In the genomic region with DNA sequence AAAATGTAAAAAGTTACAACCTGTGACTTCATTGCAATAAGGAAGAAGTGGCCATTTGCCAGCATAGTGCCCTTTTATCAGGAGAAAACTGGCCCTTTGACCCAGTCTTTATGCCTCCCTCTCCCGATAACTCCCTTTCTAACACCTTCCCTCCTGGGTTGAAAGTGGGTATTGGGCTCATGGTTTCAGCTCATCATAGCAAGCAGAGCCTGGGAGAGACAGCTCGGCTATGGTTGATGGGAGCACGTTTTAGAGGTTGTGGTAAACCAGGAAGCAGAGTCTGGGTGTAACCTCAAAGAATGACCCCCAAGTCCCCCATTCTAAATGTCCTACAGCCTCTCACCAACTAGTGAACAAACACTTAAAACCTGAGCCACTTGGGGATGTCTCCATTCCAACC, we compare ENCODE assay signal across 25 mouse cellular contexts.
DNase-seq lines count a peak whose midpoint lies in the region; ATAC-seq and TF ChIP-seq lines count a peak whose summit lies in the region.
"Had no signal": no experiment of that assay in that cellular context is flagged by ENCODE, and none has a peak within 500 bp of the region (broad histone marks: within the 10 kb centered on the region; RNA-seq: fewer than 3 reads in every experiment).

No protein-coding gene starts in this region.

- peak overlapping the region; percentile 55; the same call in 1 of the 2 replicates for H3K27ac ChIP-seq in gastrocnemius, adult 2 months
- peak overlapping the region; percentile 24 for H3K27ac ChIP-seq in heart, adult 2 months
- H3K27ac ChIP-seq in intestine, embryonic 14.5 days (ENCODE audit: low read depth): no peak overlapping the region
- H3K27ac ChIP-seq in intestine, embryonic 15.5 days: no peak overlapping the region
- peak overlapping the region; percentile 11; the same call in 1 of the 2 replicates for H3K27ac ChIP-seq in lung, postnatal 0 days (ENCODE audit: low read length)
- H3K27ac ChIP-seq: embryonic facial prominence, embryonic 10.5 days; embryonic facial prominence, embryonic 12.5 days; forebrain, embryonic 13.5 days had no signal

- no peaks in the 10 kb centered on the region for H3K79me2 ChIP-seq in heart, adult 2 months (replicated peaks; ENCODE audit: control insufficient read depth, insufficient read depth, low read length)

- no peak overlapping the region for H3K4me3 ChIP-seq in gastrocnemius, adult 2 months
- H3K4me3 ChIP-seq in heart, adult 2 months: no peak overlapping the region
- no peak overlapping the region for H3K4me3 ChIP-seq in intestine, embryonic 14.5 days (ENCODE audit: low read depth, low read length)
- no peak overlapping the region for H3K4me3 ChIP-seq in intestine, embryonic 15.5 days (replicated peaks)
- H3K4me3 ChIP-seq in lung, postnatal 0 days (ENCODE audit: low read depth, low read length): no peak overlapping the region
- H3K4me3 ChIP-seq: embryonic facial prominence, embryonic 10.5 days; embryonic facial prominence, embryonic 12.5 days; forebrain, embryonic 13.5 days had no signal

- no peak overlapping the region for H3K9ac ChIP-seq in heart, adult 2 months (ENCODE audit: low read depth, low read length)
- no peak overlapping the region for H3K9ac ChIP-seq in intestine, embryonic 14.5 days (ENCODE audit: low read length)
- no peak overlapping the region for H3K9ac ChIP-seq in intestine, embryonic 15.5 days
- no peak overlapping the region for H3K9ac ChIP-seq in lung, postnatal 0 days (replicated peaks; ENCODE audit: low read depth)
- H3K9ac ChIP-seq: embryonic facial prominence, embryonic 12.5 days; forebrain, embryonic 13.5 days had no signal

- DNase-seq in gastrocnemius, adult 2 months: no peak
- DNase-seq in gastrocnemius, postnatal 4 days (ENCODE audit: low spot score in 2 of 2): no peak
- DNase-seq in heart, adult 2 months: no peak
- DNase-seq in heart, adult 8-10 months (ENCODE audit: low spot score): no peak
- peak; percentile 28 for DNase-seq in intestine, embryonic 14.5 days (ENCODE audit: low spot score)
- no peak for DNase-seq in lung, postnatal 0 days (ENCODE audit: low spot score)
- DNase-seq in lung, adult 18-20 months: no peak
- DNase-seq: adrenal gland, adult 8-10 months; adrenal gland, postnatal 14 days; adrenal gland, postnatal 36 days; B cell, adult 2 months; cerebellum, adult 11-12 months; cerebellum, adult 2 months; cerebellum, adult 9-10 months; cerebellum, postnatal 10 days; cerebellum, postnatal 25 days had no signal

- no peaks in the 10 kb centered on the region; the same call in 1 of the 2 replicates for H3K36me3 ChIP-seq in heart, adult 2 months (ENCODE audit: control insufficient read depth, insufficient read depth, low read length)
- no peaks in the 10 kb centered on the region for H3K36me3 ChIP-seq in intestine, embryonic 14.5 days (ENCODE audit: control insufficient read depth, insufficient read depth, low read length)
- no peaks in the 10 kb centered on the region for H3K36me3 ChIP-seq in intestine, embryonic 15.5 days
- H3K36me3 ChIP-seq in lung, postnatal 0 days (ENCODE audit: insufficient read depth, low read length): no peaks in the 10 kb centered on the region
- H3K36me3 ChIP-seq: embryonic facial prominence, embryonic 10.5 days; embryonic facial prominence, embryonic 12.5 days; G1E had no signal

- 60% methylated on average over 3 of the region's 3 CpGs for WGBS in heart, adult 2 months
- WGBS in intestine, embryonic 14.5 days: 83% methylated on average over 3 of the region's 3 CpGs
- 83% methylated on average over 3 of the region's 3 CpGs for WGBS in intestine, embryonic 15.5 days
- 80% methylated on average over 3 of the region's 3 CpGs for WGBS in lung, postnatal 0 days

- intact Hi-C loops in gastrocnemius, adult 2 months (cut with DNase I): no loop called here
- intact Hi-C loops in heart, adult 2 months (cut with DNase I): no loop called here

- TF ChIP-seq EP300 in heart, adult 2 months (IDR thresholded peaks at IDR 0.05; ENCODE audit: insufficient read depth, low read depth, low read length): no peak
- TF ChIP-seq EP300 in lung, postnatal 0 days (IDR thresholded peaks at IDR 0.05): no peak

- TF ChIP-seq CTCF in gastrocnemius, adult 2 months (IDR thresholded peaks at IDR 0.05): no peak
- TF ChIP-seq CTCF in heart, adult 2 months (IDR thresholded peaks at IDR 0.05): no peak
- no peak for TF ChIP-seq CTCF in lung, postnatal 0 days (IDR thresholded peaks at IDR 0.05)

- no peak for TF ChIP-seq POLR2A in heart, adult 2 months (IDR thresholded peaks at IDR 0.05; ENCODE audit: insufficient read depth, low read depth, low read length)

- no peaks in the 10 kb centered on the region for H3K9me3 ChIP-seq in intestine, embryonic 14.5 days (ENCODE audit: control insufficient read depth, low read length)
- H3K9me3 ChIP-seq in intestine, embryonic 15.5 days: no peaks in the 10 kb centered on the region
- no peaks in the 10 kb centered on the region for H3K9me3 ChIP-seq in lung, postnatal 0 days (ENCODE audit: low read length)
- H3K9me3 ChIP-seq: embryonic facial prominence, embryonic 10.5 days; embryonic facial prominence, embryonic 12.5 days; forebrain, embryonic 13.5 days had no signal

- H3K4me1 ChIP-seq in heart, adult 2 months (ENCODE audit: control insufficient read depth, insufficient read depth, low read length): peaks cover 13% of the 10 kb centered on the region
- no peaks in the 10 kb centered on the region for H3K4me1 ChIP-seq in intestine, embryonic 14.5 days (replicated peaks; ENCODE audit: control insufficient read depth, insufficient read depth, low read length)
- no peaks in the 10 kb centered on the region for H3K4me1 ChIP-seq in intestine, embryonic 15.5 days (replicated peaks)
- H3K4me1 ChIP-seq in lung, postnatal 0 days (ENCODE audit: insufficient read depth, low read depth, low read length): no peaks in the 10 kb centered on the region
- H3K4me1 ChIP-seq: embryonic facial prominence, embryonic 10.5 days; embryonic facial prominence, embryonic 12.5 days; forebrain, embryonic 13.5 days had no signal

- no peak for ATAC-seq in intestine, embryonic 14.5 days (replicated peaks; ENCODE audit: low FRiP score, low TSS enrichment, low read depth)
- ATAC-seq in intestine, embryonic 15.5 days: no peak
- ATAC-seq in lung, postnatal 0 days: no peak
- ATAC-seq: activated CD4-positive, CD25-positive, alpha-beta regulatory T cell, adult 4 months; CD4-positive, CD25-positive, alpha-beta regulatory T cell, adult 4 months; forebrain, embryonic 13.5 days; Patski had no signal

- no peak overlapping the region for H3K4me2 ChIP-seq in intestine, embryonic 14.5 days (ENCODE audit: low read length)
- no peak overlapping the region for H3K4me2 ChIP-seq in intestine, embryonic 15.5 days (replicated peaks)
- H3K4me2 ChIP-seq in lung, postnatal 0 days (replicated peaks; ENCODE audit: low read depth, low read length): no peak overlapping the region
- H3K4me2 ChIP-seq: embryonic facial prominence, embryonic 12.5 days; forebrain, embryonic 13.5 days had no signal

- no peaks in the 10 kb centered on the region for H3K27me3 ChIP-seq in heart, adult 2 months (ENCODE audit: control insufficient read depth, insufficient read depth, low read length)
- no peaks in the 10 kb centered on the region for H3K27me3 ChIP-seq in intestine, embryonic 14.5 days (replicated peaks; ENCODE audit: control insufficient read depth, insufficient read depth, low read length)
- H3K27me3 ChIP-seq in intestine, embryonic 15.5 days (replicated peaks): no peaks in the 10 kb centered on the region
- H3K27me3 ChIP-seq in lung, postnatal 0 days (replicated peaks; ENCODE audit: insufficient read depth, low read length): no peaks in the 10 kb centered on the region
- H3K27me3 ChIP-seq: CH12.LX; embryonic facial prominence, embryonic 12.5 days; forebrain, embryonic 13.5 days; Patski had no signal

Comparison
In these comparisons a context has a peak if more than half of its experiments do, and no peak if none do; other contexts are left out.
1. H3K27ac ChIP-seq: peak in gastrocnemius, adult 2 months (single experiment), heart, adult 2 months (single experiment) and lung, postnatal 0 days (single experiment); none in intestine, embryonic 14.5 days (single experiment) and intestine, embryonic 15.5 days (single experiment).